Mouse (Mus musculus): ENCODE measurements at regions not wholly inside any gene's neighbourhood (a gene's known extent, or its start where the extent isn't known, plus 50 kb on each side); places are given as distances from the start of the nearest gene placed in this dataset.
A peak's percentile ranks its signal among the peaks of the same experiment; 100 is the strongest.

- WGBS, result 43% methylated on average over 2 of the region's 2 CpGs
- peak; percentile 69 for DNase-seq
- Histone ChIP-seq H3K4me3 (ENCODE audit: insufficient read depth, low read depth, low read length) (no peak overlapping the region), H3K4me1 (ENCODE audit: control insufficient read depth, insufficient read depth, low read length) (no peaks in the 10 kb centered on the region), H3K36me3 (ENCODE audit: control insufficient read depth, insufficient read depth, low read length) (no peaks in the 10 kb centered on the region), H3K27me3 (replicated peaks; ENCODE audit: control insufficient read depth, insufficient read depth, low read length) (no peaks in the 10 kb centered on the region), H3K27ac (ENCODE audit: insufficient read depth, low read depth, low read length) (no peak overlapping the region)
- TF ChIP-seq CTCF (conservative IDR thresholded peaks at IDR 0.05; ENCODE audit: insufficient read depth, insufficient read length, low read depth, low read length) (no peak), POLR2A (IDR thresholded peaks at IDR 0.05; ENCODE audit: low read depth, low read length) (no peak)
Measured at GRCm38 (mm10) chr8:12492461-12492860, 80.4 kb upstream of the Spaca7 start.

- Histone ChIP-seq H3K36me3 (ENCODE audit: control insufficient read depth, insufficient read depth, low read length) (no peaks in the 10 kb centered on the region), H3K27me3 (replicated peaks; ENCODE audit: control insufficient read depth, insufficient read depth, low read length) (no peaks in the 10 kb centered on the region), H3K4me1 (ENCODE audit: control insufficient read depth, insufficient read depth, low read length) (no peaks in the 10 kb centered on the region), H3K4me3 (ENCODE audit: insufficient read depth, low read depth, low read length) (no peak overlapping the region), H3K27ac (ENCODE audit: insufficient read depth, low read depth, low read length) (no peak overlapping the region)
- WGBS, result 75% methylated on average over 9 of the region's 9 CpGs
- no peak for DNase-seq
- TF ChIP-seq POLR2A (IDR thresholded peaks at IDR 0.05; ENCODE audit: low read depth, low read length) (no peak), CTCF (conservative IDR thresholded peaks at IDR 0.05; ENCODE audit: insufficient read depth, insufficient read length, low read depth, low read length) (no peak)
Measured at GRCm38 (mm10) chr8:12494559-12494958, 78.3 kb upstream of the Spaca7 start.

- no peak for TF ChIP-seq POLR2A (IDR thresholded peaks at IDR 0.05; ENCODE audit: low read depth, low read length)
- TF ChIP-seq CTCF (conservative IDR thresholded peaks at IDR 0.05; ENCODE audit: insufficient read depth, insufficient read length, low read depth, low read length), result no peak
- no peak overlapping the region for H3K4me3 ChIP-seq (ENCODE audit: insufficient read depth, low read depth, low read length)
- H3K4me1 ChIP-seq (ENCODE audit: control insufficient read depth, insufficient read depth, low read length), result no peaks in the 10 kb centered on the region
- no peaks in the 10 kb centered on the region for H3K36me3 ChIP-seq (ENCODE audit: control insufficient read depth, insufficient read depth, low read length)
- no peaks in the 10 kb centered on the region for H3K27me3 ChIP-seq (replicated peaks; ENCODE audit: control insufficient read depth, insufficient read depth, low read length)
- no peak overlapping the region for H3K27ac ChIP-seq (ENCODE audit: insufficient read depth, low read depth, low read length)
- 37% methylated on average over 6 of the region's 6 CpGs for WGBS
- DNase-seq, result no peak
Measured at GRCm38 (mm10) chr8:12497420-12497819, 75.4 kb upstream of the Spaca7 start.

- TF ChIP-seq CTCF (conservative IDR thresholded peaks at IDR 0.05; ENCODE audit: insufficient read depth, insufficient read length, low read depth, low read length) (no peak), POLR2A (IDR thresholded peaks at IDR 0.05; ENCODE audit: low read depth, low read length) (no peak)
- Histone ChIP-seq H3K4me3 (ENCODE audit: insufficient read depth, low read depth, low read length) (no peak overlapping the region), H3K36me3 (ENCODE audit: control insufficient read depth, insufficient read depth, low read length) (no peaks in the 10 kb centered on the region), H3K4me1 (ENCODE audit: control insufficient read depth, insufficient read depth, low read length) (no peaks in the 10 kb centered on the region), H3K27me3 (replicated peaks; ENCODE audit: control insufficient read depth, insufficient read depth, low read length) (no peaks in the 10 kb centered on the region), H3K27ac (ENCODE audit: insufficient read depth, low read depth, low read length) (no peak overlapping the region)
- WGBS, result 16% methylated on average over 5 of the region's 5 CpGs
- peak; percentile 33 for DNase-seq
Measured at GRCm38 (mm10) chr8:12499658-12500057, 73.2 kb upstream of the Spaca7 start.

- TF ChIP-seq POLR2A (IDR thresholded peaks at IDR 0.05; ENCODE audit: low read depth, low read length) (no peak), CTCF (conservative IDR thresholded peaks at IDR 0.05; ENCODE audit: insufficient read depth, insufficient read length, low read depth, low read length) (no peak)
- H3K4me1 ChIP-seq (ENCODE audit: control insufficient read depth, insufficient read depth, low read length), result no peaks in the 10 kb centered on the region
- H3K36me3 ChIP-seq (ENCODE audit: control insufficient read depth, insufficient read depth, low read length), result no peaks in the 10 kb centered on the region
- DNase-seq, result no peak
- H3K27ac ChIP-seq (ENCODE audit: insufficient read depth, low read depth, low read length), result no peak overlapping the region
- H3K27me3 ChIP-seq (replicated peaks; ENCODE audit: control insufficient read depth, insufficient read depth, low read length), result no peaks in the 10 kb centered on the region
- H3K4me3 ChIP-seq (ENCODE audit: insufficient read depth, low read depth, low read length), result no peak overlapping the region
- 48% methylated on average over 3 of the region's 3 CpGs for WGBS
Measured at GRCm38 (mm10) chr8:12500291-12500690, 72.5 kb upstream of the Spaca7 start.

GRCm38 (mm10) chr8:12501824-12502223 lies 71.0 kb upstream of the Spaca7 start:
- H3K4me3 ChIP-seq (ENCODE audit: insufficient read depth, low read depth, low read length), result no peak overlapping the region
- H3K27me3 ChIP-seq (replicated peaks; ENCODE audit: control insufficient read depth, insufficient read depth, low read length), result no peaks in the 10 kb centered on the region
- no peaks in the 10 kb centered on the region for H3K36me3 ChIP-seq (ENCODE audit: control insufficient read depth, insufficient read depth, low read length)
- DNase-seq, result no peak
- H3K4me1 ChIP-seq (ENCODE audit: control insufficient read depth, insufficient read depth, low read length), result no peaks in the 10 kb centered on the region
- 15% methylated on average over 11 of the region's 11 CpGs for WGBS
- no peak overlapping the region for H3K27ac ChIP-seq (ENCODE audit: insufficient read depth, low read depth, low read length)
- TF ChIP-seq POLR2A (IDR thresholded peaks at IDR 0.05; ENCODE audit: low read depth, low read length) (no peak), CTCF (conservative IDR thresholded peaks at IDR 0.05; ENCODE audit: insufficient read depth, insufficient read length, low read depth, low read length) (no peak)

- Histone ChIP-seq H3K36me3 (ENCODE audit: control insufficient read depth, insufficient read depth, low read length) (no peaks in the 10 kb centered on the region), H3K27me3 (replicated peaks; ENCODE audit: control insufficient read depth, insufficient read depth, low read length) (no peaks in the 10 kb centered on the region)
- WGBS, result 2% methylated on average over 22 of the region's 22 CpGs
Measured at GRCm38 (mm10) chr8:12502321-12502775, 70.5 kb upstream of the Spaca7 start.

More at GRCm38 (mm10) chr8:12502321-12502775, 70.5 kb upstream of the Spaca7 start:
- Histone ChIP-seq H3K4me1 (ENCODE audit: control insufficient read depth, insufficient read depth, low read length) (no peaks in the 10 kb centered on the region), H3K27ac (ENCODE audit: insufficient read depth, low read depth, low read length) (no peak overlapping the region), H3K4me3 (ENCODE audit: insufficient read depth, low read depth, low read length) (no peak overlapping the region)
- DNase-seq, result no peak
- TF ChIP-seq POLR2A (IDR thresholded peaks at IDR 0.05; ENCODE audit: low read depth, low read length) (no peak), CTCF (conservative IDR thresholded peaks at IDR 0.05; ENCODE audit: insufficient read depth, insufficient read length, low read depth, low read length) (no peak)
